Mouse (Mus musculus) megakaryocyte progenitor cell, adult 5-6 weeks (primary cell): Measurements from ENCODE around the gene Sptbn4. TPM values are rescaled to one million over a fixed set of nuclear protein-coding genes. Genes with fewer than 3 reads are reported as not detected.

Experiments
- total RNA-seq, 2 experiments: library from RNA; stranded (forward) in 1 of 2; stranded (reverse) in 1 of 2; fragments of 157-497, 149-512 nt in 1 of 2; fragments of 200-1000 nt in 1 of 2; gene quantifications; 2 replicates each; pipeline versions ENCODE4 v1.2.3 to v1.2.4; 2015 to 2017

Sptbn4 gene
- total RNA-seq, 2 experiments from 2014 or later: 0.02 TPM; not detected in 1

Other genes starting within 250 kb of the Sptbn4 start
- 1.7 and 1.9 TPM in 2 replicates for gene Itpkc, start 219.0 kb downstream of the Sptbn4 start, total RNA-seq (2015)
- gene Itpkc, start 219.0 kb downstream of the Sptbn4 start, total RNA-seq (2017): 2.5 and 2.7 TPM in 2 replicates
- 8.4 and 11.8 TPM in 2 replicates for gene Coq8b, start 214.7 kb downstream of the Sptbn4 start, total RNA-seq (2015)
- gene Coq8b, start 214.7 kb downstream of the Sptbn4 start, total RNA-seq (2017): 10.9 and 14.8 TPM in 2 replicates
- 0.37 and 1.3 TPM in 2 replicates for gene Numbl, start 189.3 kb downstream of the Sptbn4 start, total RNA-seq (2015)
- gene Numbl, start 189.3 kb downstream of the Sptbn4 start, total RNA-seq (2017): 0.57 and 0.83 TPM in 2 replicates
- gene Ltbp4, start 110.0 kb downstream of the Sptbn4 start, total RNA-seq (2015): 0.05 TPM in 1 of 2 replicates, not detected in the other
- not detected in 2 replicates for gene Ltbp4, start 110.0 kb downstream of the Sptbn4 start, total RNA-seq (2017)
- 18.8 and 23.9 TPM in 2 replicates for gene Shkbp1, start 91.7 kb downstream of the Sptbn4 start, total RNA-seq (2015)
- 10.7 and 11.0 TPM in 2 replicates for gene Shkbp1, start 91.7 kb downstream of the Sptbn4 start, total RNA-seq (2017)
- gene Gm20479, start 90.3 kb downstream of the Sptbn4 start, total RNA-seq (2015): not detected in 2 replicates
- not detected in 2 replicates for gene Gm20479, start 90.3 kb downstream of the Sptbn4 start, total RNA-seq (2017)
- gene Blvrb, start 292 bp upstream of the Sptbn4 start, total RNA-seq (2015): 31.8 and 53.4 TPM in 2 replicates
- gene Blvrb, start 292 bp upstream of the Sptbn4 start, total RNA-seq (2017): 21.2 and 30.2 TPM in 2 replicates
- 2.5 and 2.9 TPM in 2 replicates for gene Sertad3, start 26.1 kb upstream of the Sptbn4 start, total RNA-seq (2015)
- 6.1 and 7.6 TPM in 2 replicates for gene Sertad3, start 26.1 kb upstream of the Sptbn4 start, total RNA-seq (2017)
- gene Sertad1, start 39.2 kb upstream of the Sptbn4 start, total RNA-seq (2015): 9.2 and 12.5 TPM in 2 replicates
- 5.9 and 6.8 TPM in 2 replicates for gene Sertad1, start 39.2 kb upstream of the Sptbn4 start, total RNA-seq (2017)
- 0.52 and 0.68 TPM in 2 replicates for gene Prx, start 51.6 kb upstream of the Sptbn4 start, total RNA-seq (2015)
- 0.75 and 0.81 TPM in 2 replicates for gene Prx, start 51.6 kb upstream of the Sptbn4 start, total RNA-seq (2017)
- gene Hipk4, start 75.6 kb upstream of the Sptbn4 start, total RNA-seq (2015): 0.10 and 0.25 TPM in 2 replicates
- gene Hipk4, start 75.6 kb upstream of the Sptbn4 start, total RNA-seq (2017): 0.07 and 0.29 TPM in 2 replicates
- 9.3 and 9.4 TPM in 2 replicates for gene Pld3, start 105.5 kb upstream of the Sptbn4 start, total RNA-seq (2015)
- 5.3 and 7.5 TPM in 2 replicates for gene Pld3, start 105.5 kb upstream of the Sptbn4 start, total RNA-seq (2017)
- gene 2310022A10Rik, start 105.5 kb upstream of the Sptbn4 start, total RNA-seq (2015): 13.4 and 14.1 TPM in 2 replicates
- 12.4 and 15.6 TPM in 2 replicates for gene 2310022A10Rik, start 105.5 kb upstream of the Sptbn4 start, total RNA-seq (2017)
- 33.8 and 40.3 TPM in 2 replicates for gene Akt2, start 143.9 kb upstream of the Sptbn4 start, total RNA-seq (2015)
- 46.9 and 50.2 TPM in 2 replicates for gene Akt2, start 143.9 kb upstream of the Sptbn4 start, total RNA-seq (2017)
- gene Ttc9b, start 206.2 kb upstream of the Sptbn4 start, total RNA-seq (2015): not detected in 2 replicates
- not detected in 2 replicates for gene Ttc9b, start 206.2 kb upstream of the Sptbn4 start, total RNA-seq (2017)
- 1.7 and 4.3 TPM in 2 replicates for gene Map3k10, start 226.9 kb upstream of the Sptbn4 start, total RNA-seq (2015)
- 3.4 and 5.2 TPM in 2 replicates for gene Map3k10, start 226.9 kb upstream of the Sptbn4 start, total RNA-seq (2017)
- gene Zfp607b, start 241.7 kb upstream of the Sptbn4 start, total RNA-seq (2015): 0.71 and 3.1 TPM in 2 replicates
- 0.42 and 4.0 TPM in 2 replicates for gene Zfp607b, start 241.7 kb upstream of the Sptbn4 start, total RNA-seq (2017)